Mouse (Mus musculus): ENCODE results near the gene Shc2. TPM values are rescaled to one million over a fixed set of nuclear protein-coding genes. Genes with fewer than 3 reads are reported as not detected.

Shc2 gene
- polyA plus RNA-seq, 1 experiment from 2014 or later = 4.2 TPM

Other genes starting within 250 kb of the Shc2 start
- not detected in 2 replicates for gene Vmn2r83, start 169.2 kb downstream of the Shc2 start, polyA plus RNA-seq (2015; fragmentation: Nextera tagmentation; extraction: Ambion mirVana)
- 32.9 and 34.4 TPM in 2 replicates for gene Plpp2, start 104.1 kb downstream of the Shc2 start, polyA plus RNA-seq (2015; fragmentation: Nextera tagmentation; extraction: Ambion mirVana)
- 43.7 and 44.9 TPM in 2 replicates for gene Mier2, start 82.7 kb downstream of the Shc2 start, polyA plus RNA-seq (2015; fragmentation: Nextera tagmentation; extraction: Ambion mirVana)
- not detected in 2 replicates for gene Theg, start 50.6 kb downstream of the Shc2 start, polyA plus RNA-seq (2015; fragmentation: Nextera tagmentation; extraction: Ambion mirVana)
- gene C2cd4c, start 23.9 kb downstream of the Shc2 start, polyA plus RNA-seq (2015; fragmentation: Nextera tagmentation; extraction: Ambion mirVana) = not detected in 2 replicates
- gene Odf3l2, start 7.8 kb upstream of the Shc2 start, polyA plus RNA-seq (2015; fragmentation: Nextera tagmentation; extraction: Ambion mirVana) = not detected in 2 replicates
- 0.53 and 0.69 TPM in 2 replicates for gene Madcam1, start 26.6 kb upstream of the Shc2 start, polyA plus RNA-seq (2015; fragmentation: Nextera tagmentation; extraction: Ambion mirVana)
- gene Tpgs1, start 31.5 kb upstream of the Shc2 start, polyA plus RNA-seq (2015; fragmentation: Nextera tagmentation; extraction: Ambion mirVana) = 57.5 and 58.3 TPM in 2 replicates
- gene Cdc34, start 44.3 kb upstream of the Shc2 start, polyA plus RNA-seq (2015; fragmentation: Nextera tagmentation; extraction: Ambion mirVana) = 64.0 and 68.9 TPM in 2 replicates
- gene Gzmm, start 51.1 kb upstream of the Shc2 start, polyA plus RNA-seq (2015; fragmentation: Nextera tagmentation; extraction: Ambion mirVana) = 0.62 and 0.98 TPM in 2 replicates
- 1,174 and 1,330 TPM in 2 replicates for gene Bsg, start 66.6 kb upstream of the Shc2 start, polyA plus RNA-seq (2015; fragmentation: Nextera tagmentation; extraction: Ambion mirVana)
- gene Hcn2, start 78.7 kb upstream of the Shc2 start, polyA plus RNA-seq (2015; fragmentation: Nextera tagmentation; extraction: Ambion mirVana) = not detected in 2 replicates
- gene Polrmt, start 108.7 kb upstream of the Shc2 start, polyA plus RNA-seq (2015; fragmentation: Nextera tagmentation; extraction: Ambion mirVana) = 46.2 and 47.8 TPM in 2 replicates
- 0.11 and 0.29 TPM in 2 replicates for gene Fgf22, start 117.2 kb upstream of the Shc2 start, polyA plus RNA-seq (2015; fragmentation: Nextera tagmentation; extraction: Ambion mirVana)
- gene Rnf126, start 129.0 kb upstream of the Shc2 start, polyA plus RNA-seq (2015; fragmentation: Nextera tagmentation; extraction: Ambion mirVana) = 47.9 and 61.4 TPM in 2 replicates
- gene Fstl3, start 139.4 kb upstream of the Shc2 start, polyA plus RNA-seq (2015; fragmentation: Nextera tagmentation; extraction: Ambion mirVana) = 21.7 and 22.7 TPM in 2 replicates
- gene Prss57, start 153.0 kb upstream of the Shc2 start, polyA plus RNA-seq (2015; fragmentation: Nextera tagmentation; extraction: Ambion mirVana) = 0.57 and 2.1 TPM in 2 replicates
- gene Palm, start 155.7 kb upstream of the Shc2 start, polyA plus RNA-seq (2015; fragmentation: Nextera tagmentation; extraction: Ambion mirVana) = 52.7 and 54.1 TPM in 2 replicates
- gene Misp, start 183.1 kb upstream of the Shc2 start, polyA plus RNA-seq (2015; fragmentation: Nextera tagmentation; extraction: Ambion mirVana) = 10.6 and 13.5 TPM in 2 replicates
- 344 and 371 TPM in 2 replicates for gene Ptbp1, start 216.5 kb upstream of the Shc2 start, polyA plus RNA-seq (2015; fragmentation: Nextera tagmentation; extraction: Ambion mirVana)
- gene Prtn3, start 236.6 kb upstream of the Shc2 start, polyA plus RNA-seq (2015; fragmentation: Nextera tagmentation; extraction: Ambion mirVana) = 3.0 and 4.0 TPM in 2 replicates
- 22.6 and 26.4 TPM in 2 replicates for gene Plppr3, start 236.7 kb upstream of the Shc2 start, polyA plus RNA-seq (2015; fragmentation: Nextera tagmentation; extraction: Ambion mirVana)
- 0.26 and 1.2 TPM in 2 replicates for gene Elane, start 248.3 kb upstream of the Shc2 start, polyA plus RNA-seq (2015; fragmentation: Nextera tagmentation; extraction: Ambion mirVana)